Mouse (Mus musculus): Measurements from ENCODE around the gene Usp8. TPM values are rescaled to one million over a fixed set of nuclear protein-coding genes. Genes with fewer than 3 reads are reported as not detected.

Usp8 gene
- total RNA-seq, 2 experiments from 2014 or later, result 14.9 to 16.2 TPM

Other genes with a start within 250 kb of the Usp8 start
- gene Atp8b4, start 206.7 kb upstream of the Usp8 start, total RNA-seq (2021), result under 1 TPM; 0.13 to 0.46 TPM
- not detected for gene Slc27a2, start 154.9 kb upstream of the Usp8 start, total RNA-seq (2021)
- gene Hdc, start 88.0 kb upstream of the Usp8 start, total RNA-seq (2021), result 1 to 10 TPM in 1 of 2 experiments, under 1 TPM in 1; 0.13 to 1.3 TPM
- gene Gabpb1, start 31.0 kb upstream of the Usp8 start, total RNA-seq (2021), result 1 to 10 TPM; 6.2 to 6.3 TPM
- gene Usp50, start 76.1 kb downstream of the Usp8 start, total RNA-seq (2021), result not detected
- 10 to 100 TPM; 21.7 to 23.5 TPM for gene Trpm7, start 168.9 kb downstream of the Usp8 start, total RNA-seq (2021)
- 10 to 100 TPM; 58.6 TPM for gene Sppl2a, start 225.9 kb downstream of the Usp8 start, total RNA-seq (2021)

Measured in gastrocnemius, postnatal 25 days (tissue).